Mouse (Mus musculus) E14TG2a.4 (cell line): Measurements from ENCODE around the gene B3gnt9.

ENCODE experiments used
- CTCF ChIP-seq: conservative IDR thresholded peaks from 2 replicates; pipeline ENCODE4 v1.5.1; 2014; ENCODE audit warnings: low read length
- NANOG ChIP-seq: IDR thresholded peaks from 2 replicates; pipeline ENCODE4 v1.6.1; 2014; ENCODE audit warnings: borderline replicate concordance, low read length, mixed read lengths
- POU5F1 ChIP-seq: IDR thresholded peaks from 2 replicates; pipeline ENCODE4 v1.6.1; 2014; ENCODE audit warnings: low read length, borderline replicate concordance

DNA sequence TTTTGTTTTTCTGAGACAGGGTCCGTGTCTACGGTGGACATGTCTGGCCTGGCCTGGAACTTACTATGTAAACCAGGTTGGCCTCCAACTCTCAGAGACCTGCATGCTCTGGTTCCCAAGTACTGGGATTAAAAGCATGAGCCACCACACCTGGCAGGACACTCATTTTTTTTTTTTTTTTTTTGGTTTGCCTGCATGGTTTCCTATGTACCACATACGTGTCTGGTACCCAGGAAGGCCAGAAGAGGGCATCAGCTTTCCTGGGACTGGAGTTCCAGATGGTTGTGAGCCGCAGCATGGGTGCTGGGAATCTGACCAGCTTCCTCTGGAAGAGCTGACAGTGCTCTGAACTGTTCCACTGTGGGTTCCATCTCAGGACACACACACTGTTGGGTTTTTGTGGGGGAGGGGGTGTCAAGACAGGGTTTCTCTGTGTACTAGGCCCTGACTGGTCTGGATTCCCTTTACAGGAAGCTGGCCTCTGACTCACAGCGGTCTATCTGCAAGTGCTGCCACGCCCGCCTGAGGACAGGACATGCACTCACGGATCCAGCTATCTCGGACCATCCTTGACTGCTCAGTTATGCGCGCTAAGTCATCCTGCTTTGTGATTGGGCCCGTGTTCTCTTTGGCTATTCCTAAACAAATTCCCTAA, 6.5 kb upstream of the B3gnt9 start:
- TF ChIP-seq CTCF (no peak), NANOG (no peak), POU5F1 (no peak)
